ENCODE assay signal across 27 mouse cellular contexts in genomic region chr8:80147929-80148328, GRCm38 (mm10).
DNase-seq lines count a peak whose midpoint lies in the region; ATAC-seq lines count a peak whose summit lies in the region.
"Had no signal": no experiment of that assay in that cellular context is flagged by ENCODE, and none has a peak within 500 bp of the region (broad histone marks: within the 10 kb centered on the region; RNA-seq: fewer than 3 reads in every experiment).

No protein-coding gene starts in this region.

- no peak overlapping the region for H3K9ac ChIP-seq in midbrain, embryonic 14.5 days (replicated peaks; ENCODE audit: low read length)
- H3K9ac ChIP-seq: embryonic facial prominence, embryonic 13.5 days; embryonic facial prominence, embryonic 15.5 days; forebrain, embryonic 12.5 days had no signal

- no peak overlapping the region for H3K4me3 ChIP-seq in midbrain, embryonic 14.5 days (replicated peaks; ENCODE audit: low read depth, low read length)
- H3K4me3 ChIP-seq: embryonic facial prominence, embryonic 13.5 days; embryonic facial prominence, embryonic 15.5 days; erythroblast, embryonic 14.5 days; forebrain, embryonic 10.5 days; forebrain, embryonic 12.5 days had no signal

- H3K27ac ChIP-seq in midbrain, embryonic 14.5 days (replicated peaks; ENCODE audit: low read depth, low read length) = no peak overlapping the region
- H3K27ac ChIP-seq: embryonic facial prominence, embryonic 13.5 days; embryonic facial prominence, embryonic 15.5 days; forebrain, embryonic 10.5 days; forebrain, embryonic 12.5 days had no signal

- H3K9me3 ChIP-seq in midbrain, embryonic 14.5 days (ENCODE audit: control insufficient read depth, low read length) = no peaks in the 10 kb centered on the region
- H3K9me3 ChIP-seq: embryonic facial prominence, embryonic 13.5 days; embryonic facial prominence, embryonic 15.5 days; forebrain, embryonic 10.5 days; forebrain, embryonic 12.5 days; G1E had no signal

- no peaks in the 10 kb centered on the region for H3K27me3 ChIP-seq in midbrain, embryonic 14.5 days (ENCODE audit: control insufficient read depth, insufficient read depth, low read length)
- H3K27me3 ChIP-seq: CH12.LX; embryonic facial prominence, embryonic 13.5 days; embryonic facial prominence, embryonic 15.5 days; forebrain, embryonic 12.5 days had no signal

- ATAC-seq in common myeloid progenitor, adult 5-6 weeks (replicated peaks; ENCODE audit: low read depth, poor library complexity, severe bottlenecking) = 0 out of 2 replicates have a peak, but pooled peaks have one; percentile 18
- ATAC-seq in hematopoietic stem cell, adult 5-6 weeks (replicated peaks in 1 of 2; ENCODE audit: insufficient read depth in 1 of 2, low FRiP score in 2 of 2, low TSS enrichment in 1 of 2, low read depth in 1 of 2, poor library complexity in 2 of 2, severe bottlenecking in 2 of 2) = peak; percentile 48 to 59; a peak in 2 of 4 replicates
- ATAC-seq in megakaryocyte progenitor cell, adult 5-6 weeks (replicated peaks; ENCODE audit: poor library complexity) = peak; percentile 75
- ATAC-seq in midbrain, embryonic 14.5 days (ENCODE audit: low FRiP score, low TSS enrichment) = no peak
- ATAC-seq: activated CD4-positive, CD25-positive, alpha-beta regulatory T cell, adult 4 months; CD4-positive, CD25-positive, alpha-beta regulatory T cell, adult 4 months; forebrain, embryonic 14.5 days; forebrain, embryonic 16.5 days; Patski had no signal

- H3K4me2 ChIP-seq in midbrain, embryonic 14.5 days (ENCODE audit: low read length) = no peak overlapping the region
- H3K4me2 ChIP-seq: embryonic facial prominence, embryonic 13.5 days; embryonic facial prominence, embryonic 15.5 days; forebrain, embryonic 12.5 days had no signal

- H3K36me3 ChIP-seq in midbrain, embryonic 14.5 days (ENCODE audit: control insufficient read depth, insufficient read depth, low read length) = no peaks in the 10 kb centered on the region
- H3K36me3 ChIP-seq: embryonic facial prominence, embryonic 13.5 days; embryonic facial prominence, embryonic 15.5 days; forebrain, embryonic 10.5 days; forebrain, embryonic 12.5 days; G1E had no signal

- DNase-seq in gastrocnemius, postnatal 25 days = no peak
- DNase-seq in midbrain, embryonic 14.5 days = no peak
- DNase-seq: adrenal gland, adult 8-10 months; adrenal gland, postnatal 14 days; adrenal gland, postnatal 36 days; B cell, adult 2 months; cerebellum, adult 11-12 months; cerebellum, adult 2 months; cerebellum, adult 9-10 months; cerebellum, postnatal 10 days; cerebellum, postnatal 25 days; embryo, embryonic 11 days had no signal

- WGBS in midbrain, embryonic 14.5 days = 98% methylated on average over 3 of the region's 3 CpGs

- H3K4me1 ChIP-seq in midbrain, embryonic 14.5 days (ENCODE audit: control insufficient read depth, insufficient read depth, low read length) = no peaks in the 10 kb centered on the region
- H3K4me1 ChIP-seq: forebrain, embryonic 12.5 days had no signal
